In the genomic region with DNA sequence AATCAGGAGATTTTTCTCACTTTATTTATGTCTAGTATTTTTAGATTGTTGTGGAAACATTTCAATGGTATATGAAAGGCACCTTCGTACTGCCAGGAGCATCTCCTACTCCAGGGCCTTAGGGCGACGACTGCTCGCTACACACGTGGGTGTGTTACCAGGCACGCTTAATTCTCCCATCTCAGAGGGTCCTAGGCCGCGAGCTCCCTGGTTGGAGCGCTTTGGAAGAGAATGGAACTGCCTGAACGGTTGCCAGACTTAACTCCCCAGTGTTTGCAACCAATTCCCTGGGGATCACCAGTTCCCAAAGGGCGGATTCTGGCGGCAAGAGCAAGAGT, we compare ENCODE assay signal across 8 mouse cellular contexts. TPM values are rescaled to one million over a fixed set of nuclear protein-coding genes. Genes with fewer than 3 reads are reported as not detected.
DNase-seq lines count a peak whose midpoint lies in the region; ATAC-seq and TF ChIP-seq lines count a peak whose summit lies in the region.

No protein-coding gene starts in this region.

- peaks cover 88% of the 10 kb centered on the region for H3K27me3 ChIP-seq in heart, embryonic 12.5 days (replicated peaks)
- H3K27me3 ChIP-seq in E14TG2a.4 (ENCODE audit: insufficient read depth, low read length) = peaks cover 81% of the 10 kb centered on the region
- peaks cover 32% of the 10 kb centered on the region for H3K27me3 ChIP-seq in forebrain, embryonic 16.5 days (replicated peaks; ENCODE audit: control insufficient read depth, insufficient read depth, low read length)
- peaks cover 68% of the 10 kb centered on the region for H3K27me3 ChIP-seq in liver, postnatal 0 days (ENCODE audit: insufficient read depth, low read length)

- 3% methylated on average over 12 of the region's 12 CpGs for WGBS in heart, embryonic 12.5 days
- 2% methylated on average over 12 of the region's 12 CpGs for WGBS in forebrain, embryonic 16.5 days
- WGBS in liver, postnatal 0 days (ENCODE audit: insufficient replicate concordance) = 6% methylated on average over 12 of the region's 12 CpGs

- no peak for DNase-seq in heart, adult 18-20 months
- no peak for DNase-seq in liver, postnatal 0 days
- no peak for DNase-seq in thymus, adult 18-20 months
- no peak for DNase-seq in frontal cortex, postnatal 10 days (ENCODE audit: low spot score in 2 of 2)
- DNase-seq in cerebellum, postnatal 4 days (ENCODE audit: low spot score in 2 of 2) = no peak

- H3K9me3 ChIP-seq in heart, embryonic 12.5 days (replicated peaks) = 0 out of 2 replicates have a peak, but pooled peaks cover 3% of the 10 kb centered on the region
- no peaks in the 10 kb centered on the region for H3K9me3 ChIP-seq in E14TG2a.4 (ENCODE audit: low read length)
- H3K9me3 ChIP-seq in forebrain, embryonic 16.5 days (ENCODE audit: control insufficient read depth, low read length) = no peaks in the 10 kb centered on the region
- H3K9me3 ChIP-seq in liver, postnatal 0 days (ENCODE audit: low read length) = no peaks in the 10 kb centered on the region

- H3K4me2 ChIP-seq in heart, embryonic 12.5 days = peak overlapping the region; percentile 87
- peak overlapping the region; percentile 99 for H3K4me2 ChIP-seq in forebrain, embryonic 16.5 days (ENCODE audit: low read length)
- peak overlapping the region; percentile 71 for H3K4me2 ChIP-seq in liver, postnatal 0 days (ENCODE audit: low read depth, low read length)

- no peak for TF ChIP-seq EP300 in liver, postnatal 0 days (IDR thresholded peaks at IDR 0.05; ENCODE audit: low read depth)

- H3K9ac ChIP-seq in heart, embryonic 12.5 days = 0 out of 2 replicates have a peak overlapping the region, but pooled peaks have one; percentile 26
- no peak overlapping the region; the same call in none of the 2 replicates for H3K9ac ChIP-seq in forebrain, embryonic 16.5 days (replicated peaks; ENCODE audit: low read depth, low read length)
- H3K9ac ChIP-seq in liver, postnatal 0 days (replicated peaks) = no peak overlapping the region

- ATAC-seq in heart, embryonic 12.5 days (ENCODE audit: insufficient number of reproducible peaks, low FRiP score) = no peak
- ATAC-seq in forebrain, embryonic 16.5 days = peak; percentile 40; the same call in 1 of the 2 replicates
- ATAC-seq in liver, postnatal 0 days = no peak

- no peaks in the 10 kb centered on the region for H3K36me3 ChIP-seq in heart, embryonic 12.5 days
- H3K36me3 ChIP-seq in E14TG2a.4 (ENCODE audit: insufficient read depth, low read length) = no peaks in the 10 kb centered on the region
- no peaks in the 10 kb centered on the region for H3K36me3 ChIP-seq in forebrain, embryonic 16.5 days (ENCODE audit: control insufficient read depth, insufficient read depth)
- no peaks in the 10 kb centered on the region for H3K36me3 ChIP-seq in liver, postnatal 0 days (replicated peaks; ENCODE audit: insufficient read depth, low read length)

- H3K27ac ChIP-seq in heart, embryonic 12.5 days (ENCODE audit: poor library complexity, severe bottlenecking) = no peak overlapping the region
- H3K27ac ChIP-seq in forebrain, embryonic 16.5 days (ENCODE audit: low read length) = no peak overlapping the region
- H3K27ac ChIP-seq in liver, postnatal 0 days (ENCODE audit: low read depth) = no peak overlapping the region

- no peak for TF ChIP-seq CTCF in E14TG2a.4 (conservative IDR thresholded peaks at IDR 0.05; ENCODE audit: low read length)
- no peak for TF ChIP-seq CTCF in liver, postnatal 0 days (IDR thresholded peaks at IDR 0.05; ENCODE audit: low read depth)

- H3K4me1 ChIP-seq in heart, embryonic 12.5 days (replicated peaks) = peaks cover 20% of the 10 kb centered on the region
- H3K4me1 ChIP-seq in E14TG2a.4 (replicated peaks; ENCODE audit: low read depth, low read length) = peaks cover 58% of the 10 kb centered on the region
- peaks cover 22% of the 10 kb centered on the region for H3K4me1 ChIP-seq in forebrain, embryonic 16.5 days (replicated peaks; ENCODE audit: control insufficient read depth, insufficient read depth, low read length)
- H3K4me1 ChIP-seq in liver, postnatal 0 days (ENCODE audit: insufficient read depth) = peaks cover 12% of the 10 kb centered on the region

- H3K4me3 ChIP-seq in heart, embryonic 12.5 days = peak overlapping the region; percentile 49
- peak overlapping the region; percentile 83 for H3K4me3 ChIP-seq in E14TG2a.4 (replicated peaks; ENCODE audit: low read length)
- peak overlapping the region; percentile 57 for H3K4me3 ChIP-seq in forebrain, embryonic 16.5 days (replicated peaks; ENCODE audit: low read length)
- H3K4me3 ChIP-seq in liver, postnatal 0 days (ENCODE audit: low read depth, low read length) = peak overlapping the region; percentile 47

RNA-seq across cellular contexts. Expression of a gene that starts 0.4 kb away (rescaled TPM):
- 0.10 and 0.47 TPM in 2 replicates for polyA plus RNA-seq in heart, embryonic 12.5 days (2016; fragmentation: Nextera tagmentation; extraction: Ambion mirVana)
- 1 to 10 TPM; 4.4 to 4.8 TPM for total RNA-seq in heart, adult 18-20 months (2021)
- polyA plus RNA-seq in forebrain, embryonic 16.5 days (2015; fragmentation: Nextera tagmentation; extraction: Ambion mirVana) = 0.66 and 1.4 TPM in 2 replicates
- polyA plus RNA-seq in liver, postnatal 0 days (2015; fragmentation: Nextera tagmentation; extraction: Ambion mirVana) = 0.24 and 0.26 TPM in 2 replicates

RNA-seq across cellular contexts. Expression of a gene that starts 50.1 kb away (rescaled TPM):
- 141 and 145 TPM in 2 replicates for polyA plus RNA-seq in heart, embryonic 12.5 days (2016; fragmentation: Nextera tagmentation; extraction: Ambion mirVana)
- total RNA-seq in heart, adult 18-20 months (2021) = 10 to 100 TPM; 50.2 to 51.8 TPM
- polyA plus RNA-seq in forebrain, embryonic 16.5 days (2015; fragmentation: Nextera tagmentation; extraction: Ambion mirVana) = 88.1 and 93.6 TPM in 2 replicates
- polyA plus RNA-seq in liver, postnatal 0 days (2015; fragmentation: Nextera tagmentation; extraction: Ambion mirVana) = 84.7 and 91.7 TPM in 2 replicates

RNA-seq across cellular contexts. Expression of a gene that starts 59.3 kb away (rescaled TPM):
- polyA plus RNA-seq in heart, embryonic 12.5 days (2016; fragmentation: Nextera tagmentation; extraction: Ambion mirVana) = 0.73 and 1.8 TPM in 2 replicates
- total RNA-seq in heart, adult 18-20 months (2021) = not detected
- polyA plus RNA-seq in forebrain, embryonic 16.5 days (2015; fragmentation: Nextera tagmentation; extraction: Ambion mirVana) = not detected in 2 replicates
- polyA plus RNA-seq in liver, postnatal 0 days (2015; fragmentation: Nextera tagmentation; extraction: Ambion mirVana) = 0.19 TPM in 1 of 2 replicates, not detected in the other
